Mouse (Mus musculus) C2C12 (cell line): ENCODE data around the gene AI464131.

Source experiments
- CTCF ChIP-seq: IDR thresholded peaks from one replicate; pipeline ENCODE4 v1.5.1; 2011; ENCODE audit not compliant: control insufficient read depth, insufficient read depth, insufficient read length
- USF1 ChIP-seq: IDR thresholded peaks from one replicate; pipeline ENCODE4 v1.6.1; 2011; ENCODE audit warnings: low read depth, mild to moderate bottlenecking, control low read depth, moderate library complexity

DNA sequence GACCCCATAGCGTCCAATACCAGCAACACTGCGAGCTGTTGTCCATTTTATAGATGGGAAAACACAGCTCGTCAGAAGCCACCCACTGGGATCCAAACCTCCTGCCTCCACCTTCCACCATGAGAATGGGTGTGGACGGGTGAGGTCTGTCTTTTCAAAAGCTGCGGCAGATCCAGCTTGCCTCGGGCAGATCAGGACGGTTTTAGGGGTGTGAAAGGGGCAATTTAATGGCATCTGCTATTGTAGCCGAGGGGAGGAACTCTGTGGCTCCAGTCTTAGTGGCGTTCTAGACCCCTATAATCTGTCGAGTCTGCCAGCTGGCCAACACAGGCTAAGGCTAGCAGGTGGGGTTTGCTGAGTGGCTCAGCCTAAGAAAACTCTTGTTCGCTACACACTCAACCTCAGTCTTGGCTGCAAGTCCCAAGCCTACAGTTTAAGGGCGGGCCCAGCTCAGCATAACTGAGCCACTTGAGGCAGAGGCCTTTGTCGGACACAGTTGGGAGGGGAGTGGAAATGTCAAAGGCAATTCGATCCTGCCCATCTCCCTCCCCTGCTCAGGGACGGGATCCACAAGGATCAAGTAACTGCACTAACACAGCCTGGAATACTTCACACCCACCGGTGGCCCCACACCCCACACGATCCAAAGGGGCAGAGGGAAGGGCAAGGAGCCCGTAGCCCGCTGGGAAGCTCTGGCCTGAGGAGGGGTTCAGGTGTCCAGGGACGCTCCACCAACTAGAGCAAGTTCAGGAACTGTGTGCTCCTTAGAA, 520 bp downstream of the AI464131 start:
- TF ChIP-seq CTCF (no peak), USF1 (no peak)
